In the genomic region with DNA sequence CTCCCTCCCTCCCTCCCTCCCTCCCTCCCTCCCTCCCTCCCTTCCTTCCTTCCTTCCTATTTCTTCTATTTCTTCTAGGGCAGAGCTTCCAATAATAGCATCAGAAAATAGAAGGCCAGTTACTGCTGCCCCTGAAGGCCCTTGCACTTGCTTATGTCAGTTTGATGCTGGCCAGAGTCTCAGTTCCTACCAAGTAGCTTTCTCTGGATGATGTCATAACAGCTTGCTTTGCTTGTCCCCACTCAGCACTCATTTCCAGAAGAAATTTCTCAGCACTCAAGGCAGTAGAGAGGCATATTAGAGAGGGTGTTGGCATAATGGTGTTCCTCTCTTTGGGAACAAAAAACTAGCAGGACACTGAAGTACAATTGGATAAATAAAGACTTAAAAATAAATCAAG, we compare ENCODE assay signal across 24 mouse cellular contexts.
DNase-seq lines count a peak whose midpoint lies in the region; ATAC-seq and TF ChIP-seq lines count a peak whose summit lies in the region.
"Had no signal": no experiment of that assay in that cellular context is flagged by ENCODE, and none has a peak within 500 bp of the region (broad histone marks: within the 10 kb centered on the region; RNA-seq: fewer than 3 reads in every experiment).

No protein-coding gene starts in this region.

- no peaks in the 10 kb centered on the region for H3K9me3 ChIP-seq in heart, embryonic 11.5 days (replicated peaks; ENCODE audit: control insufficient read depth, low read length)
- no peaks in the 10 kb centered on the region for H3K9me3 ChIP-seq in heart, embryonic 13.5 days
- H3K9me3 ChIP-seq in heart, embryonic 15.5 days (replicated peaks), result no peaks in the 10 kb centered on the region
- H3K9me3 ChIP-seq in heart, postnatal 0 days (replicated peaks; ENCODE audit: control insufficient read depth, low read length), result no peaks in the 10 kb centered on the region
- H3K9me3 ChIP-seq: embryonic facial prominence, embryonic 13.5 days; embryonic facial prominence, embryonic 15.5 days; forebrain, embryonic 10.5 days; forebrain, embryonic 12.5 days had no signal

- no peak for TF ChIP-seq CTCF in heart, postnatal 0 days (IDR thresholded peaks at IDR 0.05; ENCODE audit: low read depth)

- no peaks in the 10 kb centered on the region for H3K4me1 ChIP-seq in heart, embryonic 11.5 days (ENCODE audit: control insufficient read depth, insufficient read depth, low read length)
- H3K4me1 ChIP-seq in heart, embryonic 13.5 days, result 0 out of 2 replicates have a peak, but pooled peaks cover 11% of the 10 kb centered on the region
- H3K4me1 ChIP-seq in heart, embryonic 15.5 days (replicated peaks), result 0 out of 2 replicates have a peak, but pooled peaks cover 2% of the 10 kb centered on the region
- no peaks in the 10 kb centered on the region for H3K4me1 ChIP-seq in heart, postnatal 0 days (ENCODE audit: control insufficient read depth, insufficient read depth)
- H3K4me1 ChIP-seq: embryonic facial prominence, embryonic 13.5 days; embryonic facial prominence, embryonic 15.5 days; forebrain, embryonic 10.5 days; forebrain, embryonic 12.5 days had no signal

- no peak overlapping the region for H3K27ac ChIP-seq in heart, embryonic 11.5 days (ENCODE audit: low read depth, low read length)
- peak overlapping the region; percentile 62 for H3K27ac ChIP-seq in heart, embryonic 13.5 days (replicated peaks)
- peak overlapping the region; percentile 50 for H3K27ac ChIP-seq in heart, embryonic 15.5 days
- H3K27ac ChIP-seq in heart, postnatal 0 days (ENCODE audit: low read depth), result peak overlapping the region; percentile 38; the same call in 1 of the 2 replicates
- H3K27ac ChIP-seq: embryonic facial prominence, embryonic 13.5 days; embryonic facial prominence, embryonic 15.5 days; forebrain, embryonic 10.5 days; forebrain, embryonic 12.5 days had no signal

- DNase-seq in heart, adult 9 months (ENCODE audit: low spot score in 2 of 2), result no peak
- no peak for DNase-seq in heart, postnatal 14 days
- no peak for DNase-seq in heart, adult 18-20 months
- DNase-seq in heart, postnatal 0 days (ENCODE audit: low spot score), result peak; percentile 65
- DNase-seq in heart, adult 11 months, result no peak
- DNase-seq: adrenal gland, adult 2 months; adrenal gland, postnatal 10 days; adrenal gland, postnatal 25 days; cerebellum, adult 11 months; cerebellum, adult 18-20 months; cerebellum, adult 8-10 months; cerebellum, adult 9-11 months; cerebellum, postnatal 14 days; cerebellum, postnatal 36 days; embryo, embryonic 11 days had no signal

- intact Hi-C loops in heart, postnatal 14 days (cut with DNase I), result no loop called here

- ATAC-seq in heart, embryonic 11.5 days (replicated peaks; ENCODE audit: insufficient number of reproducible peaks, low FRiP score, low TSS enrichment), result peak; percentile 68; the same call in 1 of the 2 replicates
- no peak for ATAC-seq in heart, embryonic 13.5 days (ENCODE audit: extremely low read depth, insufficient number of reproducible peaks, low FRiP score, low TSS enrichment)
- ATAC-seq in heart, embryonic 15.5 days (replicated peaks; ENCODE audit: insufficient number of reproducible peaks, insufficient read depth, low FRiP score, low read depth), result peak; percentile 83
- peak; percentile 87 for ATAC-seq in heart, postnatal 0 days (ENCODE audit: insufficient read depth, low read depth)
- ATAC-seq: forebrain, embryonic 14.5 days had no signal

- H3K4me2 ChIP-seq in heart, embryonic 11.5 days, result no peak overlapping the region
- H3K4me2 ChIP-seq in heart, embryonic 13.5 days, result no peak overlapping the region
- no peak overlapping the region for H3K4me2 ChIP-seq in heart, embryonic 15.5 days
- H3K4me2 ChIP-seq in heart, postnatal 0 days (ENCODE audit: low read depth, low read length), result no peak overlapping the region
- H3K4me2 ChIP-seq: embryonic facial prominence, embryonic 13.5 days; embryonic facial prominence, embryonic 15.5 days; forebrain, embryonic 12.5 days had no signal

- H3K36me3 ChIP-seq in heart, embryonic 11.5 days (ENCODE audit: control insufficient read depth, insufficient read depth, low read length), result no peaks in the 10 kb centered on the region
- H3K36me3 ChIP-seq in heart, embryonic 13.5 days, result no peaks in the 10 kb centered on the region
- no peaks in the 10 kb centered on the region for H3K36me3 ChIP-seq in heart, embryonic 15.5 days
- no peaks in the 10 kb centered on the region for H3K36me3 ChIP-seq in heart, postnatal 0 days (replicated peaks; ENCODE audit: control insufficient read depth, insufficient read depth, low read length)
- H3K36me3 ChIP-seq: embryonic facial prominence, embryonic 13.5 days; embryonic facial prominence, embryonic 15.5 days; forebrain, embryonic 10.5 days; forebrain, embryonic 12.5 days had no signal

- H3K27me3 ChIP-seq in heart, embryonic 11.5 days (ENCODE audit: control insufficient read depth, insufficient read depth, low read length), result no peaks in the 10 kb centered on the region
- H3K27me3 ChIP-seq in heart, embryonic 13.5 days (replicated peaks), result no peaks in the 10 kb centered on the region
- H3K27me3 ChIP-seq in heart, embryonic 15.5 days, result no peaks in the 10 kb centered on the region
- H3K27me3 ChIP-seq in heart, postnatal 0 days (ENCODE audit: control insufficient read depth, insufficient read depth, low read length), result no peaks in the 10 kb centered on the region
- H3K27me3 ChIP-seq: embryonic facial prominence, embryonic 13.5 days; embryonic facial prominence, embryonic 15.5 days; forebrain, embryonic 12.5 days had no signal

- no peak overlapping the region for H3K9ac ChIP-seq in heart, embryonic 11.5 days (ENCODE audit: low read depth, low read length)
- no peak overlapping the region for H3K9ac ChIP-seq in heart, embryonic 13.5 days
- no peak overlapping the region for H3K9ac ChIP-seq in heart, embryonic 15.5 days
- no peak overlapping the region for H3K9ac ChIP-seq in heart, postnatal 0 days (replicated peaks; ENCODE audit: low read depth, low read length)
- H3K9ac ChIP-seq: embryonic facial prominence, embryonic 13.5 days; embryonic facial prominence, embryonic 15.5 days; forebrain, embryonic 12.5 days had no signal

- no peak overlapping the region for H3K4me3 ChIP-seq in heart, embryonic 11.5 days (ENCODE audit: low read depth, low read length)
- no peak overlapping the region for H3K4me3 ChIP-seq in heart, embryonic 13.5 days
- no peak overlapping the region for H3K4me3 ChIP-seq in heart, embryonic 15.5 days
- no peak overlapping the region for H3K4me3 ChIP-seq in heart, postnatal 0 days (ENCODE audit: low read depth, low read length)
- H3K4me3 ChIP-seq: embryonic facial prominence, embryonic 13.5 days; embryonic facial prominence, embryonic 15.5 days; erythroblast, embryonic 14.5 days; forebrain, embryonic 10.5 days; forebrain, embryonic 12.5 days had no signal

- TF ChIP-seq EP300 in heart, postnatal 0 days (IDR thresholded peaks at IDR 0.05; ENCODE audit: low read depth), result no peak
